Mouse (Mus musculus): ENCODE results near the gene Cep55. TPM values are rescaled to one million over a fixed set of nuclear protein-coding genes. Genes with fewer than 3 reads are reported as not detected.

The Cep55 gene
- polyA plus RNA-seq, 1 experiment from 2014 or later, result 34.9 TPM

DNA sequence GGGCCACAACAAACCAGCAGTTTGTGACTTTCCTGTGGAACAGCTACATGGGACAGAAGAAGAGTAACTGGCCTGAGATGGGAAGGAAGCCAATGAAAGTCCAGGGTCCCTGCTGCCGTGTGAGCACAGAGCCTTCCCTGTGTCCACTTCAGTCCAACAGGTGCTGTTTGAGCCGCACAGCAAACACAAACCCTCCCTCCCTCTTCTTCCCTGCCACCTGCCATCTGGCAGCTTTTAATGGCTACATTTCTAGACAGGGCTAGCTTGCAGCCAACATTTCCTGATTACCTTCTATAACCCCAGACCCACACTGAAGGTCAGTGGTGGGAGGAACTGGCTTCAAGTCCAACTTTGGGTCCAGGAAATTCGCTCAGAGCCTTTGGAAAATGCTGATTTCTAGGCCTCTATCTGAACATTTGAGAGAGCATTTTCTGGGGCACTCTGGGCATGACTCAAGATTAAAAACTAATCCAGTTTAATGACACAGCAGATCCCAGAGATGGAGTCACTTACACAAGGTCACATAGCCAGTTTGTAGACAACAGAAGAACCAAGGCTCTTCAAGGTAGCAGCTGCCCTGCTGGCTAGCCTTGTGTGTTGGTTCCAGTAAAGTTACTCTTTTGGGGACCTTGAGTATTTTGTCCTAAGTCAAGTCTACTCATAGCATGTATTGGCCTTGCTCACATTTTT lies 23.2 kb downstream of the Cep55 start:
- H3K27me3 ChIP-seq (ENCODE audit: control insufficient read depth, insufficient read depth, low read length), result no peaks in the 10 kb centered on the region
- H3K9ac ChIP-seq (ENCODE audit: low read length), result no peak overlapping the region
- H3K36me3 ChIP-seq (ENCODE audit: control insufficient read depth, insufficient read depth, low read length), result no peaks in the 10 kb centered on the region
- H3K27ac ChIP-seq (replicated peaks; ENCODE audit: low read depth, low read length), result no peak overlapping the region
- 66% methylated on average over 3 of the region's 3 CpGs for WGBS
- no peak overlapping the region for H3K4me3 ChIP-seq (ENCODE audit: low read depth, low read length)
- no peak for DNase-seq (ENCODE audit: low spot score)
- no peak for ATAC-seq (ENCODE audit: insufficient number of reproducible peaks, low FRiP score, low TSS enrichment, low read depth)
- H3K4me1 ChIP-seq (ENCODE audit: control insufficient read depth, insufficient read depth, low read length), result no peaks in the 10 kb centered on the region
- H3K9me3 ChIP-seq (ENCODE audit: control insufficient read depth, low read length), result no peaks in the 10 kb centered on the region
- H3K4me2 ChIP-seq (ENCODE audit: low read depth, severe bottlenecking), result no peak overlapping the region

DNA sequence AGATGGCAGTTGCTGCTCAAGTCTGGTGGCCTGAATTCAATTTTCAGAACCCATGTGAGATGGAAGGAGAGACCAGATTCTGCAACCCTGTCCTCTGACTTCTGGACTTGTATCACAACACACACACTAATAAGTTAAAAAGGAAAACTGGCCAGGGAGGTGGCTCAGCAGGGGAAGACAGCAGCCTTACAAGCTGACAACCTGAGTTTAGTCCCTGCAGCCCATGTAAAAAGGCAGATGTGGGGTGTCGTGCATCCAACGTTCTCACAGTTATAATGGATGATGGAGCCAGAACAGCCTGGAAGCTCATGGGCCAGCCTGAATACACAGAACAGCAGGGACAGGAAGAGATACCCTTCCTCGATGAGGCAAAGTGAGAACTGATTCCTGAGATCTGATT lies 26.6 kb downstream of the Cep55 start:
- H3K9ac ChIP-seq (ENCODE audit: low read length), result no peak overlapping the region
- H3K4me1 ChIP-seq (ENCODE audit: control insufficient read depth, insufficient read depth, low read length), result no peaks in the 10 kb centered on the region
- DNase-seq (ENCODE audit: low spot score), result no peak
- no peaks in the 10 kb centered on the region for H3K27me3 ChIP-seq (ENCODE audit: control insufficient read depth, insufficient read depth, low read length)
- H3K36me3 ChIP-seq (ENCODE audit: control insufficient read depth, insufficient read depth, low read length), result no peaks in the 10 kb centered on the region
- WGBS, result 74% methylated on average over 3 of the region's 3 CpGs
- H3K27ac ChIP-seq (replicated peaks; ENCODE audit: low read depth, low read length), result no peak overlapping the region
- ATAC-seq (ENCODE audit: insufficient number of reproducible peaks, low FRiP score, low TSS enrichment, low read depth), result no peak
- H3K4me3 ChIP-seq (ENCODE audit: low read depth, low read length), result no peak overlapping the region
- H3K9me3 ChIP-seq (ENCODE audit: control insufficient read depth, low read length), result no peaks in the 10 kb centered on the region
- no peak overlapping the region for H3K4me2 ChIP-seq (ENCODE audit: low read depth, severe bottlenecking)

DNA sequence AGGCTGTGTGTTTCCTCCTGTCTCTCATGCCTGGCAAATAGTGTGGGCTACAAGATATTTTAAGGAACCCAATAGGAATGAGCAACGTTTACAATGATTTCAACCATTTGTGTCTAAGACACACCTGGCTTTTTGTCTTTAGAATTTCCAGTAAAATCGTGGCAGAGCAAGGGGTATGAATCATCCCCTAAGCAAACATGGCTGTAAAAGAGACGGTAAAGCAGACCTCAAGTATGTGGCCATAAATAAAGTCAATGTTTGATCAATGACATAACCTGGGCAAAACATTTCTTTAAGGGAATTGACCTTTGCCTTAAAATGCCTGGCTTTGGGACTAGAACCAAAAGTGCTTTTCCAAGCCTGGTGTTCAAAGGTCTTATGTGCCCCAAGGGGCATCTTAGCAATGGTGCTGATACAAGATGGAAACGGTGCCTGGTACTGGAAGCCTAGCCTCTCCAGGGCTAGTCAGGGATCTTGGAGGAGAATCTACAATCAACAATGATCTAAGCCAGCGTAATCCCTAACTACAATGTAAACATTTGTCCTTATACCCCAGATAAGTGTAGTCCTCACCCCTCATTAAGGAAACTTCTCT lies 28.2 kb downstream of the Cep55 start:
- Histone ChIP-seq H3K4me1 (ENCODE audit: control insufficient read depth, insufficient read depth, low read length) (no peaks in the 10 kb centered on the region), H3K9me3 (ENCODE audit: control insufficient read depth, low read length) (no peaks in the 10 kb centered on the region), H3K4me3 (ENCODE audit: low read depth, low read length) (no peak overlapping the region), H3K27ac (replicated peaks; ENCODE audit: low read depth, low read length) (no peak overlapping the region), H3K27me3 (ENCODE audit: control insufficient read depth, insufficient read depth, low read length) (no peaks in the 10 kb centered on the region), H3K4me2 (ENCODE audit: low read depth, severe bottlenecking) (no peak overlapping the region), H3K36me3 (ENCODE audit: control insufficient read depth, insufficient read depth, low read length) (no peaks in the 10 kb centered on the region), H3K9ac (ENCODE audit: low read length) (no peak overlapping the region)
- 71% methylated on average over 5 of the region's 5 CpGs for WGBS
- no peak for ATAC-seq (ENCODE audit: insufficient number of reproducible peaks, low FRiP score, low TSS enrichment, low read depth)
- no peak for DNase-seq (ENCODE audit: low spot score)

DNA sequence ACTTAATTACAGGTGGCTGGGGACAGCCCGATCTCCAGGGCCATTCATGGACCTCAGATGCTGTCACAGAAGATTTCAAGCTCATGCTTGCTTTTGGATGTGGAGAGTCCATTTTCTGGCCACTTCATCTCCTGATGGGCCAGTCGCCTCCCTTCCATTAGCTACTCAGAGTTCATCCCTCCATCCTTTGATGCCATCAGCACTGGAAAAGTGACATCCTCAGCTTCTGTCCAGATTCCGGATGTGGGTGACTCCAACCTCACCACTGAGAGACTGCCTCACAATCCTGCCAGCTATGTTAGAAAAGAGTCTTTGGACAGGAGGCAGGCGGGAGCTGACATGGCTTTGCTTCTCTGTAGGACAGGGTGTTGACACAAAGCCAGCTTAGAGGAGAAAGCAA lies 31.0 kb downstream of the Cep55 start:
- no peak for DNase-seq (ENCODE audit: low spot score)
- Histone ChIP-seq H3K9me3 (ENCODE audit: control insufficient read depth, low read length) (no peaks in the 10 kb centered on the region), H3K36me3 (ENCODE audit: control insufficient read depth, insufficient read depth, low read length) (no peaks in the 10 kb centered on the region), H3K4me2 (ENCODE audit: low read depth, severe bottlenecking) (no peak overlapping the region), H3K4me3 (ENCODE audit: low read depth, low read length) (no peak overlapping the region), H3K27me3 (ENCODE audit: control insufficient read depth, insufficient read depth, low read length) (no peaks in the 10 kb centered on the region), H3K27ac (replicated peaks; ENCODE audit: low read depth, low read length) (no peak overlapping the region), H3K9ac (ENCODE audit: low read length) (no peak overlapping the region), H3K4me1 (ENCODE audit: control insufficient read depth, insufficient read depth, low read length) (no peaks in the 10 kb centered on the region)
- ATAC-seq (ENCODE audit: insufficient number of reproducible peaks, low FRiP score, low TSS enrichment, low read depth), result no peak
- 88% methylated on average over 4 of the region's 4 CpGs for WGBS

DNA sequence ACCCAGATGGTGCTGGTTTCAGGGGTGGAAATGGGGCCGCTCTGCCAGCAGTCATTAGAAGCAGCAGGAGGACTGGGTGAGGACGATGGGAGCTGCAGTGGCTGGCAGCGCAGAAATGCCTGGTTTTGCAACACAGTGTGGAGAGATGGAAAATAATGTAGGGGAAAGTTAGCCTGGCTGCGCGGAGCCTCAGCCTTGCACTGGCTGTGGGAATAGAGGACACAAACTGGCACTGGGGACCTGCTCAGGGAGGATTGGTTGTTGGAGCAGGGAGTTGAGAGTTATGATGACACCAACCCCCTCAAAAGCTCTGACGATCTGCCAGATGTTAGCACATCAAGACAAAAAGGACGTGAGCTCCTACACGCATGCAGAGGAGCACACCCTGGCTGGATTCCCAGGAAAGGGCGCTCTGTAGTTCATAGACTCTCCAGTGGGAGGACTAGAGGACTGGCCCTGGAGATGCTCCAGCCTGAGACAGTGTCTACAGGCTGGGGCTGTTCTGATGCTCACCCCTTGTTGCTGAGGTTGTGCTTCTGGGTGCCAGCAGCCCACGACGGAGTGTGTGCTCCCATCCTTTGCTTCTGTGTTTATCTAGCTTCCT lies 32.2 kb downstream of the Cep55 start:
- WGBS, result 65% methylated on average over 11 of the region's 11 CpGs
- ATAC-seq (ENCODE audit: insufficient number of reproducible peaks, low FRiP score, low TSS enrichment, low read depth), result no peak

DNA sequence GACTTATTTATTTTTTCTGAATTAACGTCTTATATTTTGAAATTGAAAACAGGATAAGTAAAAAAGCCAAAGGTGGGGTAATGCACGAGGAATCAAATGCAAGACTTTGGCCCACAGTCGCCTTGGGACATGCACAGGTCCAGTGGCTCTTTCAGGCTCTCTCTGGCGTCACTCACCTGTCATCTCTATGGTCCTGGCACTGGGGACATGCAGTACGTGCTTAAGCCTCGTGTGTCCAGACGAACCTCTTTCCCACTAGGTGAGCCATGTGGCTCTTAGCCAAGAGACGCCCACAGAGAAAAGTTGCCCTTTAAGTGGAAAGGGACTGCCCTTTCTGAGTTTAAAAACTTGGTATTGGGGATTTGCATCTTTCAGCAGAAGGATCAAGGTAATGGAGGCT lies 34.5 kb downstream of the Cep55 start:
- Histone ChIP-seq H3K27ac (replicated peaks; ENCODE audit: low read depth, low read length) (no peak overlapping the region), H3K9ac (ENCODE audit: low read length) (no peak overlapping the region), H3K27me3 (ENCODE audit: control insufficient read depth, insufficient read depth, low read length) (no peaks in the 10 kb centered on the region), H3K36me3 (ENCODE audit: control insufficient read depth, insufficient read depth, low read length) (no peaks in the 10 kb centered on the region), H3K4me1 (ENCODE audit: control insufficient read depth, insufficient read depth, low read length) (no peaks in the 10 kb centered on the region), H3K4me2 (ENCODE audit: low read depth, severe bottlenecking) (no peak overlapping the region), H3K4me3 (ENCODE audit: low read depth, low read length) (no peak overlapping the region), H3K9me3 (ENCODE audit: control insufficient read depth, low read length) (no peaks in the 10 kb centered on the region)
- DNase-seq (ENCODE audit: low spot score) (no peak), ATAC-seq (ENCODE audit: insufficient number of reproducible peaks, low FRiP score, low TSS enrichment, low read depth) (no peak)
- 82% methylated on average over 8 of the region's 8 CpGs for WGBS

More for the DNA sequence above, 32.2 kb downstream of the Cep55 start:
- no peak overlapping the region for H3K9ac ChIP-seq (ENCODE audit: low read length)
- H3K27me3 ChIP-seq (ENCODE audit: control insufficient read depth, insufficient read depth, low read length), result no peaks in the 10 kb centered on the region
- H3K4me3 ChIP-seq (ENCODE audit: low read depth, low read length), result no peak overlapping the region
- no peak for DNase-seq (ENCODE audit: low spot score)
- no peaks in the 10 kb centered on the region for H3K36me3 ChIP-seq (ENCODE audit: control insufficient read depth, insufficient read depth, low read length)
- no peaks in the 10 kb centered on the region for H3K4me1 ChIP-seq (ENCODE audit: control insufficient read depth, insufficient read depth, low read length)
- H3K9me3 ChIP-seq (ENCODE audit: control insufficient read depth, low read length), result no peaks in the 10 kb centered on the region
- H3K4me2 ChIP-seq (ENCODE audit: low read depth, severe bottlenecking), result no peak overlapping the region
- no peak overlapping the region for H3K27ac ChIP-seq (replicated peaks; ENCODE audit: low read depth, low read length)

DNA sequence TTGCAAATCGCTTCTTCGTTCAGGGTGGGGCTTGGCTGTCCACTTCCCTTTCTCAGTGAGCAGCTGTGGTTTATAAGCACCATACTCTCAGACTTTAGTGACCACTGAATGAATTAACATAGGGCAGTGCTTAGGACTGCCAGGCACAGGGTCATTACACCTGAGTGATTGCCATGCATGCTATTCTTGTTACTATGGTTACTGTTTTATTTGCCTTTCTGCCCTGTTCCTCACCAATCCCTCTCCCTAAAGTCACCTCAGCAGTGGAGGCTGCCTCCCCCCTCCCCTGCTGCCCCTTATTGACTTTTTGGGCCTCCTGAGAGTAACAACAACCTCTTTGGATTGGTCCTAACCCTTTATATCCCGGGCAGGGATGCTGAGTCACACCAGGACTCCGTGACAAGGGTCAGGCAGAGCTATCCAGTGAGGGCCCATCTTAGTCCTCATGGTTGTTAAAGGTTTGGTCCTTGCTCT lies 36.7 kb downstream of the Cep55 start:
- Histone ChIP-seq H3K4me1 (ENCODE audit: control insufficient read depth, insufficient read depth, low read length) (no peaks in the 10 kb centered on the region), H3K9ac (ENCODE audit: low read length) (no peak overlapping the region), H3K9me3 (ENCODE audit: control insufficient read depth, low read length) (no peaks in the 10 kb centered on the region), H3K4me2 (ENCODE audit: low read depth, severe bottlenecking) (no peak overlapping the region), H3K27me3 (ENCODE audit: control insufficient read depth, insufficient read depth, low read length) (peaks cover 10% of the 10 kb centered on the region), H3K27ac (replicated peaks; ENCODE audit: low read depth, low read length) (no peak overlapping the region), H3K36me3 (ENCODE audit: control insufficient read depth, insufficient read depth, low read length) (no peaks in the 10 kb centered on the region), H3K4me3 (ENCODE audit: low read depth, low read length) (no peak overlapping the region)
- ATAC-seq (ENCODE audit: insufficient number of reproducible peaks, low FRiP score, low TSS enrichment, low read depth) (no peak), DNase-seq (ENCODE audit: low spot score) (no peak)
- 48% methylated on average over 4 of the region's 4 CpGs for WGBS

DNA sequence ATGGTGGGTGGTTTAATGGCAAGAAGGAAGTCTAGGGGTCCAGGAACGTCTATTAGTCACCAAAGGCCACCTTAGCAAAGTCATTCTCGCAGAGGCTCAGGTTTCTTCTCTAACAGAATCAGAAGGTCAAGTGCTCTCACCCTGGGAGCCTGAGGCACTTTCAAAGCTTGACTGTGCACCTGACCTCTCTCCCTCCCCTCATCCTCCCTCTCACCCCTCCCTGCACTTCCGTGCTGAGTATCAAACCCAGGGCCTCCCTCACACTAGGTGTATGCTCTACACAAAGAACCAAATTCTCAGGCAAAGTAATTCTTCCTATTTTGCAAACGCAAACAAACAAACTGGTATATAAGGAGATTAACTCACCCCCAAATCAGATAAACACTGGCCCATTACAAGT lies 41.4 kb downstream of the Cep55 start:
- ATAC-seq (ENCODE audit: insufficient number of reproducible peaks, low FRiP score, low TSS enrichment, low read depth) (no peak), DNase-seq (ENCODE audit: low spot score) (no peak)
- no peak overlapping the region for H3K4me3 ChIP-seq (ENCODE audit: low read depth, low read length)
- peaks cover 7% of the 10 kb centered on the region for H3K4me1 ChIP-seq (ENCODE audit: control insufficient read depth, insufficient read depth, low read length)
- no peaks in the 10 kb centered on the region for H3K36me3 ChIP-seq (ENCODE audit: control insufficient read depth, insufficient read depth, low read length)
- H3K4me2 ChIP-seq (ENCODE audit: low read depth, severe bottlenecking), result no peak overlapping the region
- H3K9ac ChIP-seq (ENCODE audit: low read length), result no peak overlapping the region
- 3% methylated on average over 4 of the region's 4 CpGs for WGBS
- peaks cover 35% of the 10 kb centered on the region for H3K27me3 ChIP-seq (ENCODE audit: control insufficient read depth, insufficient read depth, low read length)
- no peak overlapping the region for H3K27ac ChIP-seq (replicated peaks; ENCODE audit: low read depth, low read length)
- no peaks in the 10 kb centered on the region for H3K9me3 ChIP-seq (ENCODE audit: control insufficient read depth, low read length)
